Mouse (Mus musculus): ENCODE results near the gene Xpa.
A peak's percentile ranks its signal among the peaks of the same experiment; 100 is the strongest.

DNA sequence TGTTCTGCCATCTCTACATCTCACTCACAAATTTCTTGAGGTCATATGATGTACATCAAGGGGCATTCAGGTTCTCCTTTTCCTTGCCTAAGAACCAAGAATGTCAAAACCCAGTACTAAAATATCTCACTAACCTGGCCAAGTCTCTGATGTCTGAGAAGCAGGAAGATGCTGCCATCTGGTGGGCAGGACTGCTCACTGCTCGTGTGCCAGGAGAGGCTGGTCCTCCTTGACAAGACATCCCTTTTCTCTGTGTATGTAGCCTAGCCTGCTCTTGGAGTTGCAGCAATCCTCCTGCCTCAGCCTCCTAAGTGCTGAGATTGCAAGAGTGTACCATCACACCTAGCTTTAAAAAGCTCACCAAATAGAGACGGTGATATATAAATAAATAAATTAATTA lies 69.6 kb downstream of the Xpa start:
- TF ChIP-seq POLR2A (IDR thresholded peaks at IDR 0.05; ENCODE audit: insufficient read depth, low read length) (no peak), CTCF (IDR thresholded peaks at IDR 0.05; ENCODE audit: low read depth, low read length) (peak; percentile 94), EP300 (IDR thresholded peaks at IDR 0.05; ENCODE audit: insufficient read depth, low read depth, low read length) (no peak)
